Mouse (Mus musculus): Measurements from ENCODE around the gene Acer3.
"Not testable (repeated sequence)": the region's sequence is repeated elsewhere in the genome, so short reads cannot be mapped to it uniquely, and the experiment has no call there.

Gene Acer3

DNA sequence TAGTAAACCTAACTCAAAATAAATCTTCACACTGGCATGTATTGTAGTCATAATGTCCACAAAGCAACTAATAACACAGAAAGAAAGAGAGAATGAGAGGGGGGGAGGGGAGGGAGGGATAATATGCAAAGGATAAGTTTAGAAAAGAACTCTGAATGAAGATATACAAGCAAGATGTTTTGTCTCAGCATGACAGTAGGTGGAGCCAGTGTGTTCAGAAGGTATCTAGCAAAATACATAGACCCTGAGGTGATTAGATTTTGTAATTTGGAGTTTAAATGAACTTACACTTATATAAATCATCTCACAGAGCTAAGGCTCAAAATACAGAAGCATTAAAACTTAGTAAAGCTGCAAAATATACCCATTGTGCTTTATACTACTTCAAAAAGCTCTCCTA, 44.7 kb downstream of the Acer3 start:
- DNase-seq: no peak

DNA sequence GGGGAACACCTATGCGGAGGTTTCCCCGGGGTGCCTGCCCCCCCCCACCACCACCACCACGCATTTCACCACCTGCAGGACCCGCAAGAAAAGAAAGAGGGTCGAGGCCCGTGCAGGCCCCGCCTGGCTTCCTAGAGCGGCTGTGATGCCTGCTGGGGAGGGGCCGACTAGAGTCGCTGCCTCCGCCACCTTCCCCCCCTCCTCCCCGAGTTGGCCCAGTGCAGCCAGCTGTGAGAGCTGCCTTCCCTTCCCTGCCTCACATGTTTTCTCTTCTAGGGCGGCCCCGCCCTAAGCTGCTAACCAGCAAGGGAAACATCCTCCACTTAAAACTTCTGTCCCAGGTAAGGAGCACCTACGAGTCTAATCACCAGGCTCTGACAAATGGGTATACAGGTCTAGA, 52.8 kb downstream of the Acer3 start:
- not testable (repeated sequence) for DNase-seq

DNA sequence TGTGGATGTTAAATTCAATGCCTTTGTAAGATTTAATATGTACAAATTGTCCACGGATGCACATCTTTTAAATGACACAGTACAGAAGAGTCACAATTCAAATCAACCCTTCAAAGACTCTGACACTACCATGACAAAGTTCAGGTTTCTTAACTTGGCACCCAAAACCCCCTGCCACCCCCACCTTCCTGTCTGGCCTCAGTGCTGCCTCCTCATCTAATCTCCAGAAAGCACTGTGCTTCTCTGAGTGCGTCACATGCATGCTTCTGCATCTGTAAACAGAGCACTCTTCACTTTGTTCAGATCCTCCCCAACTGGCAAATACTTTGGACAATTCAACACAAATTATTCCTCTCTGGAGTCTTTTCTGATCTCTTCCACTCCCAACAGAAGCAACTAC, 68.5 kb downstream of the Acer3 start:
- no peak for DNase-seq

DNA sequence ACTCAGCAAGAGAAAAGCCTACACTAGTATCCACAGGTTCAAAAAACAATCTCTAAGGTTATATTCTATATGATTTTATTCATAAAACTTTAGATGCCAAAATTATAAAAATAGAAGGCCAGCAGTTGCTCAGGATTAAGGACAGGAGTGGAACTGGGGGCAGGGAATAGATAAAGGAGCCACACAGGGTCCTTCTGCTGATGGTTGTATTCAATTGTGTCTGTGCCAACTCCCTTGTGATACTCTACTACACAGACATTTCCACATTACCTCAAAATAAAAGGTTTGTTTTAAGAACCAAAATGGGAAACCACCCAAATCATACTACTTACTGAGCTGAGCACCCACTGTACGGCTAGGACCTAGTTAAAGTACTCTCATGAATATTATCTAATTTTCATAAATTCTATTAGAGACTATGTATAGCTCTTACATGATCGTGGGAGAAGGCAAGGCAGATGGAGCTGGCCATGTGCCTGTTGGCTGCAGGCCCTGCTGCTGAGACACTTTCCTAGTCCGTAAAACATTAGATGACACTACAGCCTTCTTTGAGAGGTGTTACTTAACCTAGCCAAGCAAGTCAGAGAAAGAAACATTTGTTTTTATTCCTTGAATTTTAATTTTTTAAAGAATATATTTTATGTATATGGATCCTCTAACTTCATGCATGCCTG, 84.2 kb downstream of the Acer3 start:
- DNase-seq: no peak

DNA sequence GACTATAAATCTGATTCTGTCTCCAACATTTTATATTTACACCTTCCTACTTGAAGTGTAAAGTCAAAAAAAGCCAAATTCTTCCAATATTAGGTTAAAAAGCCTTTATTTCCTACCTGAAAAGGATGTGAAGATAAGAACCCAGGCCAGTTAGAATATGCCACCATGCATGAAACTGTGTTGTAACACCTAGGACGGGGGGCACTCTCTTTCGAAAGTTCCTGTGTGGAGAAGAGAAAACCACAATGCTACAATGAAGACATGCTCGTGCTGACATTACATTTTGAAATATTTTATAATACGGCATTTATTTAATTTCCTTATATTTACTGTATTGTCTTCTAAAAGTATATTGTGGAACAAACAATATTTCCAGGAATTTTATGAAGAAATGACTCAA, 97.2 kb downstream of the Acer3 start:
- no peak for DNase-seq

DNA sequence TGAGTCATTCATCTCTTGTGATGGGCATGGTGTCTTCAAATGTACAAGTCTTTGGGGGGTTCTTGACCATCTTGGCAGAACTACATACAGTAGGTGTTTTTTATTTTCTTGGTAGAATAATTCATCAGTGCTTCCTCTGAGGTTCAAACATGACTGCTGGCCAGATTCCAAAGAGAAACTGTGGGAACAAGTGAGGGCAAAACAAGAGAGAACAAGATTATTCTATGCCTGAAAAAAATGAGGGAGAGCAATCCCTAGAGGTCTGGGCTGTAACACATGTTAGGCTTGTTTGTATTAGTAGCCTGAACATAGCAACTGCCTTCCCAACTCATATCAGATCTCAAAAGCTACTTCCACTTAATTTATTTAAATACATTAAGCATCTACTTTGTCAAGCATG, 104.3 kb downstream of the Acer3 start:
- DNase-seq: no peak

DNA sequence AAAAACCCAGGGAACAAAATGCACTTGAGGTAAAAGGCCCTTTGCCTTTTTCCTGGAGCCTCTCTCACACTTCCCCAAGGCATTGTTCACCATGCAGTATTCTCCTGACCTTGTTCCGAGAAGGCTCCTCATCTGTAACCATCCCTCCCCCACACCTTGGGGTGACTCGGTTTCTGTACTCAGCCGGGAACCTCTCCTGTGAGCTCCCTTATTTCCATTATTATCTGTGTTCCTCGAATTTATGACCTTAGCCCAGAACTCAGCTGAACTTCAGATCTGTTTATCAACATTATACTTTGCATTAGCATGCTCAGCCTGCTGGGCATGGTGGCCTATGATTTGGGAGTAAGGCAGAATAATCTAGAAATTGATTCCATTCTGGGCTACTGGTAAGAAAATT, 118.1 kb downstream of the Acer3 start:
- no peak for DNase-seq

DNA sequence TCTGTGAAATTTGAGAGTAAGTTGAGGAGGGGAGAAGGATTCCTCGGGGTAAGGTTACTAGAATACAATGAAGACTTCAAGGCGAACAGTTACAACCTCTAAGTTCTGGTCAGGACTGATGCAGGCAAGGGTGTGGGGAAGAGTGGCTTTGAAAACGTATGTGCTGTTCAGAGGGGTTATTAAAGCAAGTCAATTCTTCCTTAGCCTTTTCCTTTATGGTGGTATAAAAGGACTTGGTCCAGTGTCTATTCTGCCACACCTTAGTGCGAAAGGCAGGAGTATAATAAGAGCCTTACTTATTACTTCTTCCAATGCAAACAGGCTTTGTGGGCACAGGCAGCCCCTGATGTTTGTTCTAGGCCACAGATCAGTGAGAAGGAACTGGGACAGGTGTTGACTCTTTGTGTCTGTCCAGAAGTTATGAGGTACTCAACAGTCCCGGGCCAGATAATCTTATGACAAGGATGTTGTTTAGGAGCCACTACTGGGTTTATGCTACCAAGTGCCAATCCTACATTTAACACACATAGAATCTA, 119.4 kb downstream of the Acer3 start:
- no peak for DNase-seq

DNA sequence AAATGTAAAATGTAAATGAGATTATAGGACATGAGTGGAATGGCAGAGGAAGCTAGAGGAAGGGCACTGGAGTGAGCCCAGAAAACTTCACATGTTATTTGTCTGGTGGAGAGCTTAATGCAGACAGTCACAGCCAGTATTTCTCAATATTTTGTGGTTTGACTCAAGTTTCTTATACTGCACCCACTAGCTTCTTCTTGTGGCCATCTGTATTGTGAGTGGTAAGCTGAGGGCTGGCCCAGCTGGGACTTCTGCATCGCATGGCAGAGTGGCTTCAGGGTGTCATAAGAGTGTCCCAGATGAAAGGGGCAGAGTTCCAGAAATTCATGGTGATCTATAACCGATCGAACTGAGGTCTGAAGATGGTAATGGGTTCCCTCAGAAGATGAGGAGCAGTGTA, 120.6 kb downstream of the Acer3 start:
- no peak for DNase-seq

DNA sequence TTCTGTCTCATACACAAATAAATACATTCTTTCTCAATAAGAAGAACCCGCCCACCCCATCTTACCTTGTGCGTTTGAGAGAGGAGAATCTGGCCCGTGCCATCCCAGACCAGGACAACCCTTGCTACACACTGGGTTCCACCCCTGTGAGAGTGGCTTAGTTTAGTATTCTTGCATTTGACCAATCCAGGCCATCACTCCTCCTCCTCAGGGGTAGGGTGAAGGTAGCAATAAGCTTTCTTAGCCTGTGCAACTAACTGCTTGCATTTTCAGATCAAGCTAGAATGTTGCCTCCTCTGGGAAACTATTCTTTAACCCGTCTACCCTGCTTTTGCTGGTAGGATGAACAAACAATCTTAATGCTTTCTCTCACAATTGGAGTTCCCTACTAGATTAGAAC, 121.6 kb downstream of the Acer3 start, which contains the start of gene B3gnt6:
TSS of gene B3gnt6 (minus strand) at position 101 of the 400 bp plus-strand sequence.
- no peak for DNase-seq

DNA sequence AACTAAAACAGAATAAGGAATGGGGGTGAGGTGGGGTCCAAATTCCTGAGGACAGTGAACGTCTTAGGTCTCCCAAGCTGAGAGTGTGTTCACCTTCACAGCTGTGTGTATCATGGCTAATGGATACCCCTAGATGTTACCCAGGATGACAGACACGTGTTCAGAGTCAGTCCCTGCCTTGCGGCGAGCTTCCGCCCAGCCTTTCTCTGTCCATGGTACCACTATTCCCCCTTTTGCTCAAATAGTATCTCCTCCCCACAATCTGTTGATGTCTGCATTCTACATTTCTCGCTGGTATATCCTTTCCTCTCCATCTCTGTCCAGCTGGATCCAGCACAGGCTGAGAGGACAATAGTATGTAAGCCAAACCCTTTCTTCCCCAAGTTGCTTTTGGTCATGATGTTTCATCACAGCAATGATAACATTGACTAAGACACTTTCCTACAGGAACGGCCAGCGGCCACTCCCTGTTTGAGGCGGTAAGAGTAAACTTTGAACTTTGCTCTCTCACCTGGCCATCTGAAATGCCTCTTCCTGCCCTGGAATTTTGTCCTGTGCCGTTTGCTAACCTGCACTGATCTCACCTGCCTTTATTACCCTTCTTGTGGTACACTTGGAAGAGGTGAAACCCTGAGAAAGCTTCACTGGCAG, 125.7 kb downstream of the Acer3 start:
- DNase-seq: no peak

DNA sequence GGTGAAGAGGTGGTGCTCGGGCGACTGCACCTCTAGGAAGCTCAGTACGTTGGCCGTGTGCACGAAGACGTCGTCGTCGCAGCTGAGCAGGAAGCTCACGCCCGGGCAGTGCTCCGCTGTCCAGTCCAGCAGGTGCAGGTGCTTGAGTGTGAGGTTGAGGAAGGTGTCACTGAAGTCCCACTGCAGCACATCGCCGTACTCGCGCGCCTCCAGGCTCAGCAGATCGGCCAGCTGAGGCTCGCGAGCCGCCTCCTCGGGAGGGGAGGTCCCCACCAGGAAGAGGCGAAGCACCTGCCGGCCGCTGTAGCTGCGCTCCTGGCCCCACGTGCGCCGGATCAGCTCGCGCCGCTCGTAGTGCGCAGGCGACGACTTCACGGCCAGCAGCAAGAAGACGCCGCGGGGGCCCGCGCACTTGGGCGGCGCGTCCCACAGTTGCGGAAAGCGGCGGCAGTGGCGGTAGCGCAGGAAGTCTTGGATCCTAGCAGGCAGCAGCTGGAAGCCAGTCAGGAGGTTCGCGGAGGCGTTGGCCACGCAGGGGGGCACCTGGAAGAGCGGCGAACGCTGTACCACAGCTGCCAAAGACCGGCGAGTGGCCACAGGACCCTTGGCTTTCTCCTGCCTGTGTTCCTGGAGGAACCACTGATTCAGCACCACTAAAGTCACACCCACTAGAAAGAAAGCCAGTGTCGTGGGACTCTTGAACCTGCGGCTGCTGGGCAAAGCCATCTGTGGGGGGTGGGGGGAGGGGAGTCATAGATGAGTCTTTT, 126.8 kb downstream of the Acer3 start:
- DNase-seq: no peak

DNA sequence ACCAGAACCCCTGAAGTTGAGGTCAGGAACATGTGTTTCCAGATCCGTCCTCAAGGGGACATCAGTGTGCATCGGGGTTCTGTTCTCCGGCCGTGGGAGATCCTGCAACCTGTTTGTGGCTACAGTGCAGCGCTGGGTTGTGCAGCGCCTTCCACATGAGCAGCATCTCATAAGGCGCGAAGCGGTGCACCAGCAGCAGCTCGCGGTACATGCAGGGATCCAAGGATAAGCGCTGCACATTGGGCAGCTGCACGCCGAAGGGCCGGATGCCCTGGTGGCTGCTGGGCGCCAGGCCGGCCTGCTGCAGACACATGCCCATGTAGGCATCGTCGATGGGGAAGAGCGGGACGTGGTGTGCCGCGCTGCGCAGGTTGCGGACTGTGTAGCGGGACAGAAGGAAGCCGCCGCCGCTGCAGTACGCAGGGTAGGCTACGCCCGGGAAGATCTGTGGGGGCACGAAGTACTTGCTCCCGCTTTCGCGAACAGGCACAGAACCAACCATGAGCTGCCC, 127.4 kb downstream of the Acer3 start:
- DNase-seq: peak in 1 of 2 experiments; percentile 40

DNA sequence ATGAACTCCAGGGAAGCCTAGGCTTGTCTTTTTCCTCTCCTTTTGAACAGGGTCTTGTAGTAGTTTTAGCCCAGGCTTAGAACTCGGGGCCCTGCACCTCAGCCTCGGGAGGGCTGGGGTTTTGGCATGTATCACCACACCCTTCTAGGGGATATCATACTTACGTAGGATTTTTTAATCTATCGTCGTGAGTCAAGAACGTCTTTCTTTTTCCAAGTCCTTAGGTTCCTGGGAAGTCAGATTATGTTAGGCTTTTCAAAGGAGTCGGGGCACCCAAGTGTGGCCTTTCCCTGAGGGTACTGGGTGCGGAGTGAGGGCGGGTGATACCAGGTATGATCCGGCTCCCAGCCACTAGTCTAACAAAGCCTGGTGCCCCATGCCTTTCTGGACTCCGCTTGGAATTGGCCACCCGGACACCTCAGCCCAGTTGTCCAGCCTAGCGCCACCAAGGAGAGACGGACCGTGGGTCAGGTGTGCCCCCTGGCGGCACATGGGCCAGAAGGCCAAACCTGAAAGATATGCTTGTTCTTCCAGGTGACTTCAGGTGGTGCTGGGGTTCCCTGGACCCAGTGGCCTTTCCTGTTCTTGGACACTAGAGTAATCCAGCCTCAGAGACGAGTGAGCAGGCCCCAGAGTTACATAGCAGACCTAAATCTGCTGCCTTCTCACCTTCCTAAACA, 129.3 kb downstream of the Acer3 start:
- no peak for DNase-seq

DNA sequence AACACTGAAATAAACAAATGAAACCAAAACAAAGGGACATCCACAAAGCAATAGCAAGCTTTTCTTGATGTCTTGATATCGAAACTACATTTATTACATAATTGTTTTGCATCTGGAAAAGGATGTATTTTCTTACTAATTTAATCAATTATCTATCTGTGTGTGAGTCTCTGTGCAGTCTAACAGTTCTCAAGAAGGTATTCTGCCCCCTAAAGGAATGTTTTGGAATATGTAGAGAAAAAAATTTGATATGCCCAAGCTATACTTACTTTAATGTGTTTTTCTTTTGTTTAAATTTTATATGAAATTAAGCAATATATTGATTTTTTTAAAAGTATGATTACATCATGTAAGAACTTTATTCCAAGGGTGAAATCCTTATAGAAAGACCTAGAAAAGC, 130.4 kb downstream of the Acer3 start:
- DNase-seq: no peak

DNA sequence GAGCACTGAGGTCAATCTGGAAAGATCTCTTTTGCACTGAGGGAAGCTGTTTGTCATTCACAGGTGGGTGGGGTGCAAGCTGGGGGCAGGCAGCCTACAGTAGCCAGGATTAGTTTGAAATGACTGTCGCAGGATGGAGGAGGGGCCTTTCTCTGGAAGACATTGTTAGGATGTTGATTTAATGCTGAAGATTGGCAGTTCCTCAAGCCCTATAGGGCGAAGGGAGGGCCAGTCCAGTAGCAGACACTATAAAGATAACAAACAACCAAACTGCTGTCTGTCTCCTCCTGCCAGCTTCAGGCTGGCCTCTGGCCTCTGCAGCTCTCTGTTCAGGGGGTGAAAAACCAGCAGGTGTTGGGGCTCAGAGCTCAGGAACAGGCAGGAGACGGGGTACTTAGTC, 131.3 kb downstream of the Acer3 start:
- no peak for DNase-seq

DNA sequence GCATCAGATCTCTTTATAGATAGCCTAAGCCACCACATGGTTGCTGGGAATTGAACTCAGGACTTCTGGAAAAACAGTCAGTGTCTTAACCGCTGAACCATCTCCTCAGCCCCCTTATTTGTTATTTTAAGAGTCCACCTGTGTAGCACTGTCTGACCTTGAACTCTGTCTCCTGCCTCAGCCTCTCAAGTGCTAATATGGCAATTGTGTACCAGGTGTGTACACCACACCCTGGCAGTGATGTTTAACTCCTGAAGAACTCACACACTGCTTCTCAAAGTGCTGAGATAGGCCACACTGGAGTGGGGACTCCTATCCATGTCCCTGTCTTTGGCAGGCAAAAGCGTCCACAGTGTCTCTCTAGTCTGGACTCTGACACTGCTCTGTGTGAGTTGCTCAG, 132.3 kb downstream of the Acer3 start:
- DNase-seq: no peak

DNA sequence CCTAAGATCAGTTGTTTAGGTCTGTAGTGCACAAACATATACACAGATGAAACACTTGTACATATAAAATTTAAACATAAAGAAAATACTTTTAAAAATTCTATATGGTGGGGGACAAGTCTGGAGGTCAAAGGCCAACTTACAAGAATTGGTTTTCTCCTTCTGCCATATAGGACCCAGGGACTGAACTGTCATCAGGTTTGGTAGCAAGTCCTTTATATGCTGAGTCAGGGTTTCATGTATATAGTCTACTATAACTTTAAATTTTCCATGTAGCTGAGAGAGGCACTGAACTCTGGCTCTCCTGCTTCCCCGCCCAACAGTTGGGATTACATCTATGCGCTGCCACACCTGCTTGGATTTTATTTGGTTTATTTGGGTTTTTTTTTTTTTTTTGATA, 132.8 kb downstream of the Acer3 start:
- DNase-seq: no peak

DNA sequence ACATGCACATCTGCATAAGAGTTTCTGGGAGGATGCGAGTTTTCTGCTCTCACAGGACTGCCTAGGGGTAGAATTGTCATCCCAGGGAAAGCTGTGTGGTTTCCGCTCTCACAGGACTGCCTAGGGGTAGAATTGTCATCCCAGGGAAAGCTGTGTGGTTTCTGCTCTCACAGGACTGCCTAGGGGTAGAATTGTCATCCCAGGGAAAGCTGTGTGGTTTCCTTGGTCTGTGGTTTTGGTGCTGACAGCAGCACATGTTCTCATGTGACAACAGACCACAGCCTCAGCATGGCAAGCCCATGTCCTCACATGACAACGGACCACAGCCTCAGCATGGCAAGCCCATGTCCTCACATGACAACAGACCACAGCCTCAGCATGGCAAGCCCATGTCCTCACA, 133.7 kb downstream of the Acer3 start:
- not testable (repeated sequence) for DNase-seq

DNA sequence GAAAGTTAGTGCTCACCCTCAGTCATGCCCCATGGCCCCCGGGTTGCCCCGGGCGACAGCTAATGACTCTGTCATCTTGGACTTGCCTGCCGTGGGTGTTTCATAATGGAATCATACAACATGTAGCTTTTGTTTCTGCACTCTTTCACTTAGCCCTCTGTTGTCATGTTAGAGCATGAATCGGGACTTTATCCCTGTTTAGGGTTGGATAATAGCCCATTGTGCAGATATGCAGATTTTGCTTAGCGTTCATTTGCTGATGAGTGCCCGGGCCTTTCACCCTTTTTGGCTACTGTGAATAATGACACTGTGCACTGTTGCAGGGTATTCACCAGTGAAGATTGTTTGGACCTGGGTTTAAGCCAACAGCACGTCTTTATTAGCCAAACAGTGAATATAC, 134.4 kb downstream of the Acer3 start:
- no peak for DNase-seq

DNA sequence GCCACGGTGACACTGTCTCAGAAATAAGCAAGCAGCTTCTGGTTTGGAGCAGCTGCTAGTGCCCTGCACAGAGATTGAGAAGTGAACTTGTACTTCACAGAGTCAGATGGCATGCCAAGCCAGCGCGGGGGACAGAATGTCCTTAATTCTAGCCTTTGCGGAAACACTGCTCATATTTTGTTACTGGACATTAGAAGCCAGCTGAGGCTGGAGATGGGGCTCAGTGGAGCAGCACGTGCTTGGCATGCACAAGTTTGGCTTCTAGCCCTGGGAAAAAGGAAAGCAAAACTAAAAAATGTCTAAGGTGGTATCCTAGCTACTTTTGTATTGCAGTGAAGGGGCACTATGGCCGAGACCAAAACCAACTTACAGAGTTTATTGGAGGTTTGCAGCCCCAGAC, 135.7 kb downstream of the Acer3 start:
- no peak for DNase-seq

DNA sequence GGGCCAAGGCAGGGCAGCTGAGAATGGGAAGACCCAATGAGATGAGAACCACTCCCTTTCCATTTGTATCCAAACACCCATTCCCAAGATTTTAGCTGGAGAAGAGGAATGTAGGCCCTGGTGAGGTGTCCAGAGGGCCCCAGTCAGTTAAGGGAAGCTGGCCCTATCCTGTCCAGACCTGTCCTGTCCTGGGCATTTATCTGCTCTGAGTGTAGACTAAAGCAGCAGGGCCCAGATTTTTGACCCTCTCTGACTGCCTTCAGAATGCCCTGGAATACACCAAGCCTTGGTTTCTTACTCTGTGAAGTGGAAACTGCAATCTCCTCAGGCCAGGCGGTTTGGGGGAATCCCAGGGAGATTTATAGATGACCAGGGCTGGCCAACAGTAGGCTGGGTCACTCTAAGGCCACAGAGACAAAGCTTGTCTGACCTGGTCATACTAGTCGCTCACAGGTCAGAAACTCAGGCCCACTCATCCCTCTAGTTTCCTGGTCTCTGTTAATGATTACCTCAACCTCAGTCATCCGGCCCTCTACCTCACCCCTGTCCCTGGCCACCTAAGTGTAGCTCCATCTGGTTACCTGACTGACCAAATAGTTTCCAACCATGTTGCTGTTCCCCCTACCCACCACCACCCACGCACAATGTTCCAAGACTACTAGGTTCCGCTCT, 142.3 kb downstream of the Acer3 start:
- DNase-seq: no peak

Measured in spleen, adult 18-20 months (tissue).